Mouse (Mus musculus) kidney, postnatal 25 days (tissue): ENCODE measurements around the gene Chchd6.
A peak's percentile ranks its signal among the peaks of the same experiment; 100 is the strongest.

Experiments
- DNase-seq, 2 experiments: peaks; one replicate each; pipeline ENCODE4 v3.0.0; 2021; ENCODE audit warnings: mixed read lengths in 2 of 2

Chchd6 gene

DNA sequence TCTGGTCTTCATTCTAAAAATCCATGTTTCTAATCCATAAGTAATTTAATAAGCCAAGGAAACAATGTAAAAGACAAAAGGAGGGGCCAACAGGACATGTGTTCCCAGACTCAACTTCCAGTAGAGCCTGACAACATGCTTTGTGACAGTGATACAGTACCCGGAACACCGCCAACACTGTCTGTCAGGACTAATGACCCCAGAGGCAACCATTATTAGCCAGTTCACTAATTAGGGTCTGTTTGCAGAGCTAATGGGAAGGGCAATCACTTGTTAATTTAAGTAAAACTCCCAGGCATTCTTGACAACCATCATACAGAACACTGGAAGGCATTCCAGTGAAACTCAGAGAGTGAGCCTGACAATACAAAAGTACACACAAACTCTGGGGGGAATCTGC lies 193.0 kb downstream of the Chchd6 start:
- DNase-seq = no peak

DNA sequence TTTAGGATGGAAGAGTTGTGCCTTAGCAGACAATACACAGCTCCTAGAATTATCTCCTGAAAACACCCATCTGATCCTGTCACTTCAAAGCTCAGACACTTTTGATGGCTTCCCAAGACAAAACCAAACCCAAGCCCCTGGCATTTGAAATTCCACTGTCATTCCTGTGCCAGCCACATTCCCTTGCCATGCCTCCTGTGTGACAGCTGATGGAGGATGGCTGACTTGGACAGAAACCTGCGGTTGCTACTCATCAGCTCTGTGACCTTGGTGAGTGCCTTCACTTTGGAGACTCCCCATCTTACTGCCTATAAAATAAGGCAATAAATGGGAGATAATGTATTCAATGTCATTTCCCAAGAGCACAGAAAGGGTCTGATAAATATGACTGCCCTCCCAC lies 195.9 kb downstream of the Chchd6 start:
- DNase-seq = no peak

DNA sequence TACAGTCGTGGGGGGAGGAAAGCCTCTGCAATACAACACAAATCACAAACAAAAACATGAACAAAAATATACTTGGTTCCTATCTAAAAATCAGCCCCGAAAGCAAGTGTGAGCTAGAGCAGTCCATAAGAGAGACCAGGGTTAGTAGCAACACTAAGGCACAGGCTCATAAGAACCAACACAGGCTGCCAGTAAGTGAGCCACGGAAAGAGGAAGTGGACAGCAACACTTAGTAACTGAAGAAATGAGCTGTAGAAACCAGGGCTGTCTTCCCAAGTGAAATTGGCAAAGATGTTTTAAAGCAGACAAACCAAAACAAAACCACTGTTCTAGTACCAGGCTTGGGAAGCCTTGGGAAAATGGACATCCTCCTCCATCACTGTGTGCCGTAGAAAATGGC lies 197.5 kb downstream of the Chchd6 start:
- DNase-seq = no peak

- no peak for DNase-seq
Measured at GRCm38 (mm10) chr6:89393820-89394219, 201.6 kb downstream of the Chchd6 start.

DNA sequence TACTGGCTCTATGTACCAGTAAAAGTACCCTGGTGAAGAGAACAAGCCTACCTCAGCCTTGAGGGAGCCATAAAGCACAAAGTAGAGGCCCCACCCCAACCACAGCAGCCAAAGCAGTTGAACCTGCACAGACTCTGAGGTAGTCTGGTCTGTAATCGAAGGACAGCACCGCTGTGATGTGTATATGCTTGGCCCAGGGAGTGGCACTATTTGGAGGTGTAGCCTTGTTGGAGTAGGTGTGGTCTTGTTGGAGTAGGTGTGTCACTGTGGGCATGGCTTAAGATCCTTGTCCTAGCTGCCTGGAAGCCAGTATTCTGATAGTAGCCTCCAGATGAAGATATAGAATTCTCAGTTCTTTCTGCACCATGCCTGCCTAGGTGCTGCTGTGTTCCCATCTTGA lies 203.2 kb downstream of the Chchd6 start:
- no peak for DNase-seq

DNA sequence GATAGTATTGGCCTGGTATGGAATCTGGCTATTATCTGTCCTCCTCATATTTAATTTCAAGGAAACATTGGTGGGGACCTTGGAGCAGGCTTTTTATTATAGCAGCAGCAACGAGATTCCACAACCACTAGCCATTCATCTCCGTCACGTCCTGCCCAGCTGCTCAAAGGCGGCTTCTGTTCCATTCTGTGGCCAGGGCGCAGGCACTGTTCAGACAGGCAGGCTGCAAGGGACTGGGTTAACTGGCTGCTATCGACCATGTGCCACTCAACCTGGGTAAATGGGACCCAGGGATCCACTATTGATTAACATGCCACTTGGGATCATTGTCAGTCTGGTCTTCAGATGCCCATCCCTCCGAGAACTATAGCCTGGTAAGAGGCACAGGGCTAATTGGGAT lies 205.7 kb downstream of the Chchd6 start:
- DNase-seq = no peak

- no peak for DNase-seq
Measured at GRCm38 (mm10) chr6:89386956-89387355, 208.5 kb downstream of the Chchd6 start.

DNA sequence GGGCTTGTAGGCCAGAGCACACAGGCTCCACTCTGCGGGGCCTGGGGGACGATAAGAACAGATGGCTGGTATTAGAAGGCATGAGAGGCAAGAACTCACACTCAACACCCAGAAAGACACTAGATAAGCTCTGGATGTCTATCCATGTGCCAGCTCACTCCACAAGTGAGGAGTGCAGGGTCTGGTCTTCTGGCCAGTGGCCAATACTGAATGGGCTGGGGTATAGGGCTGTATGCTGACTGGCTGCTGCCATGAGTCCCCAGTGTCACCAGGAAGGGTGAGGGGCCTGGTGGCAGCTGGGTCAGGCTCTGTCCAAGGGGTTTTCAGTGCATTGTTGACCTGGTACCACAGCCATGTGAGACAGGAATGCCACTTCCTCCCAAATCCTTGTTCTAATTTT lies 210.8 kb downstream of the Chchd6 start:
- DNase-seq = no peak

- no peak for DNase-seq
Measured at GRCm38 (mm10) chr6:89381851-89382250, 213.6 kb downstream of the Chchd6 start.

GRCm38 (mm10) chr6:89381172-89381571 lies 214.3 kb downstream of the Chchd6 start:
- DNase-seq = no peak

GRCm38 (mm10) chr6:89380751-89381150 lies 214.7 kb downstream of the Chchd6 start:
- DNase-seq = no peak

DNA sequence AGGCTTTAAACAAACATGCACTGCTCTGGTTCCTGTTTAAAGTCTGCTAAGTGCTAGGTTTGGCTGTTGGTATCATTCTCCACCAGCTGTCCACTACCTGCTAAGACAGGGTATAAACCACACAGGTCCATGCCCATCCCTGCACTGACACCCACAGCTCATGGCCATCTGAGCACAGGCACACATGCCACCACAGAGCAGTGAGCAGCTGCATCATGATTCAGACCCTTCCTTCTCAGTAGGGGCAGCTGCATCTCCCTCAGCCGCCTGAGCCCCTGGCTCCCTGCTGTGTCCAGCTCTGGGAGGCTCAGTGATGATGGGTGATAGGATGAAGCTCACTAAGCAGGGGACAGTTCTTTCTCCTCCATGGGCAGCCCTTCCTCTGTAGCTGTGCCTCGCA lies 217.2 kb downstream of the Chchd6 start:
- DNase-seq = no peak

DNA sequence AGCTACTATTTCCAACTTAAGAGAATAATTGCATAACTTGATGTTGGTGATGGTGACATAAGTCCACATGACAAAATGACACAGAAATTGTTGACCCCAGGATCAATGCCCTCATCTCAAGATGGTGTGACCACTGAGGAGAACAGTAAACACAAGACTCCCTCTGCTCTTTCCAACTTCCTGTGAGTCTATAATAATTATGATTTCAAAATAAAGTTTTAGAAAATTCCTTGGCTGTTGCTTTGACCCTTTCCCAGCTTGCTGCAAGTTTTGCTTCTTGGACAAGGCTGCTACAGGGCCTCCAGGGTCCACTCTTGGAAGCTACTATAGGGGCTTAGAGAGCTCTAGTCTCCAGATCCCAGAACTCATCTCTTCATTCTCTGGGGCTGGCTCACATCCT lies 226.6 kb downstream of the Chchd6 start:
- no peak for DNase-seq

DNA sequence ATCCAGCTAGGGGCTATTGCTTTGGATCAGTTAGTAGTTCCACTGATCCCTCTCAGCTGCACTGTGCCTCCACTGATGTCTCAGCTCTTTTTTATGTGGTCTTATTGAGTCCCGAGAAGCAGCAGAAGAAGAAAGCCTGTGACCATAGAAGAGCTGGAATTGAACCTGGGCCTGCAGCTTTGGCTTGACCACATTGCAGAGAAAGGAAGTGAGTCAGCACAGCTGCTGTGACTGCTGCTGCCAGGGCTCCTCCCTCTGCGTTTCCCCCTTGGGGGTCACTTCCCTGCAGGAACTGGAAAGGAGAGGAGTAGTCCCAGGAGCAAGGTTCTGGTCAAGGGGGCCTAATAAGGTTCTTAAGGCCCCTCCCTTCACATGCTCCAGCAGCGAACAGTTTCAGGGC lies 231.1 kb downstream of the Chchd6 start:
- no peak for DNase-seq

DNA sequence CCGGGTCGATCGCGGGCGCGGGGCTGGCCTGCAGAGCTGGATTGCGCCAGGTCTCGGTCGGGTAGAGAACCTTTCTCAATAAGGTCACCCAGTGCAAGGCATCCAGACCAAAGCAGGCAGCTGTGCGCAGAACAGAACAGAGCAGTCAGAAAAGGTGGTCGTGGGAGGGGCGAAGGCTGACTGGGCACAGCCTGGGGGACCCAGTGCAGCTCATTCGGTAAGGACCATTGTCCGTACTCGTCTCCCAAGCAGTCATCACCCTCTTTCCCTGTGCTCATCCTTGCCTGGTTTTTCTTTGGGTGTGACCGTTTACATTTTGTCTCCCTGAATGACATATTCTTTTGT lies 232.4 kb downstream of the Chchd6 start:
- no peak for DNase-seq

GRCm38 (mm10) chr6:89362281-89363106 lies 233.0 kb downstream of the Chchd6 start, which contains the start of gene Plxna1:
Gene Plxna1, minus strand, starts transcription at chr6:89362620.
- DNase-seq = peak; percentile 53 to 77

DNA sequence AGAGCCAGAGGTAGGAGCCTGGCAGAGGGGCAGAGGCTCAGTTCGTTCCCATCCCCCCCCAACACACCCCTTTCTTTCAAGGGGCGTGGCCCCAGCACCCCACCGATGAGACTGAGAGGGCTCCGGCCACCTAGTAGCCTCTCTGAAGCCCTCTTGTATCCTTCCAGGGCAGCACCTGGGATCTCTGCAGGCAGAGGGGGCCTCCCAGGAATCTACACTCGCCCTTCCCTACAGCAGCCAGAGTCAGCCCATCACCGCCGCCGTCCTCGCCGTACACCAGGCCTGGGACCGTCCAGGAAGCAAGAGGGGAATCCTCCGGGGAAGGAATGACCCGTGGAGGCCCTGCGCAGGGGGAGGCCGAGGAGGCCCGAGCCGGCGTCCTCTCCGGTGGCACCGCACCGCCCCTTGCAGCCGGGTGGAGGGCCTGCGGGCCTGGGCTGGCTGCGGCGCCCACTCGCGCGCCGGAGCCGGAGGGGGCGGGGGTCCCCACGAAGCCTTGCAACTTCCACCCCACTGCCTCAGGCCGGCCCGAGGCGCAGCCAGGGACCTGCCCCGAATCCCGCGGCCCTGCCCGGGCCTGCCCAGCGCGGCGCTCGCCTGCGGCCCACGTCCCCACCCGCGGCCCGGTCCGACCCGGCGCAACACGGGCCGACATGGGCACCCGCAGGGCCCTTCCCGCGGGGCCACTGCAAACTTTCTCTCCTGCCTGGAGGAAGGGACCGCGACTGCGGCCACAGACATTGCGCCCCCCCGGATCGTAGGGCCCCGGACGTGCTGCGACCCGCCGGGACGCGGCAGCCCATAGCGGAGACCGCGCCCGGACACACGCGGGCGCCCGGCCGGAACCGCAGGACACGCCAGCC lies 233.8 kb downstream of the Chchd6 start:
- peak; percentile 55 to 74 for DNase-seq

DNA sequence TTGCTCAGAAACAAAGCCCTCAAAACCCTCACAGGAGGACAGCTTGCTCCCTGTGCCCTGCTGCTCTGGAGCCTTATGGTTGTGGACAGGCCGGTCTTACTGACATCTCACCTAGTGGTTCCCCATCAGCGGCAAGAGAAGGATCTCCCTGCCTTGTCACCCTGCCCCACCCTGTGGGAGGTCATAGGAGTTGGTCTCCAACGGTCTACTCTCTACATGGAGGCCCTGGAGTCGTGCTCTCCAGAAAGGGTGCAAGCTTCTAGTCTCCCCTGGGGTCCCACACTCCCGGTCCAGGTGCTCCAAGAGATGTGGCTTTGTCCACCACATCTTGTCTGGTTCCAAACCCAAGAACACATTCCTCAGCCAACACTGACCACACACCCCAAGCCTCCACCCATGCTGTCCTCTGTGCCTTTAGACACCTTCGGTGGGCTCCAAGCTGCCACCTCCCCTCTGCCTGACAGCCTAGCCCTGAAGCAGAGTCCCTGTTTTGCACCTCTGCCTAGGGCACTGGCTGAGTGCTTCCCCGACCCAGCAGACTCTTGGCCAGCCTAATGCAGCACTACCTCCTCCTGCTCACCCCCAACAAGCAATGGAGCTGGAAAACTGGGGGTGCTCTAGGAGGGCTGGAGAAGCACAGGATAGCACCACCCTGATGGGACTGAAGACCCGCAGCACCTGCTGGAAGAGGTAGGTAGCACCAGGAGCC lies 234.6 kb downstream of the Chchd6 start:
- DNase-seq = no peak

- DNase-seq = no peak
Measured at GRCm38 (mm10) chr6:89359771-89360708, 235.4 kb downstream of the Chchd6 start.

DNA sequence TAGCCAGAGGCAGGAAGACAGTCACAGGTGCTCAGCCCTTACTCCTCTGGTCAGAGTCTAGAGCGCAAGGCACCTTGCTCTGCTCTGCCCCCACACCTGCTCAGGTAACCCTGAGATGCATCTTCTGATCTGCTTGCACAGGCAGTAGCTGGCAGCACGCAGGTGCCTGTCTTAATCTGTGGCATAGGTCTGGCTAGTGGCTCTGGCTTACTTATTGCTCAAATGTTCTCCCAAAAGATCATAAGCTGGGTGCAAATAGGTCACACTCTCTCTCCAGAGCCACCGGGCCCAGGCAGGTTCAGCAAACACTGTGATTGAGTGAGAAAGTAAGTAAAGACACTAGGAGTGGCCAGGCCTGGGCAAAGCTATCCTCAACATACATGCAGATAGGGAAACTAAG lies 236.3 kb downstream of the Chchd6 start:
- DNase-seq = no peak

- DNase-seq = no peak
Measured at GRCm38 (mm10) chr6:89355661-89356060, 239.8 kb downstream of the Chchd6 start.

- no peak for DNase-seq
Measured at GRCm38 (mm10) chr6:89354726-89355125, 240.7 kb downstream of the Chchd6 start.
